Mouse (Mus musculus): ENCODE data around the gene Lce3e. TPM values are rescaled to one million over a fixed set of nuclear protein-coding genes. Genes with fewer than 3 reads are reported as not detected.
A peak's percentile ranks its signal among the peaks of the same experiment; 100 is the strongest.

The Lce3e gene
- total RNA-seq, 2 experiments from 2014 or later = not detected

DNA sequence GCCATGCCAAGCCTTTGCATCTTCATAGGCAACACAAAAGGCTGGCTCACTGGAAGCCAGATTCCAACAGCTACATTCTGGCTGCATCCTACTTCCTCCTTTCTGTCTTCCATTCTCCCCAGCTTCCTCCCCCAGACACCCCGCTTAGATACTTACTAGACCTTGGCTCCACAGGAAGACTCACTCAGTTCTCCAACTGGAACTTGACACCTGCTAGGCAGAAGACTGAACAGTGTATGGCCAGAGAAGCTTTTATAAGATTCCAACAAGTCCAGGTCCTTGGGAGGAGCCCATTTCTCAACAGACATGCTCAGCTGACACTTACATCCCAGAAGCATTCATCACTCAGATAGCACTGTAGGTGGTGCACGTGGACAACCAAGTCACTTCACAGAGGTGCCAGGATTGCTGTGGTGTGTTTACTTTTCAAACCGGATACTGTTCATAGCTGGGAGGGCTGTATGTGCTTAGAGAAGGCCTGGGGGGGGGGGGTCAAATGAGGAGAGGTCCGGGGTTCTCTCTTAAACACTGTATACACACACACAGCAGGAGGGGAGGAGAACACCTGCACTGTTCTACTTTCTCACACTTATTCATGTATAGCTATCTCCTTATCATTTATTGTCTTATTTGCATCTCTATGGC is 48.7 kb downstream of the Lce3e start, which contains the start of gene Crct1:
TSS of gene Crct1 (minus strand) at position 228 of the 645 bp plus-strand sequence.
- intact Hi-C loops (cut with DNase I) = no loop called here
- Histone ChIP-seq H3K4me3 (peak within 1 kb of the TSS; percentile 47), H3K27ac (no peak within 1 kb of the TSS)
- no peak for TF ChIP-seq CTCF (IDR thresholded peaks at IDR 0.05)
- DNase-seq (ENCODE audit: extremely low spot score in 1 of 2, low spot score in 2 of 2) = no peak

Other genes with a start within 250 kb of the Lce3e start
- not detected for gene Lce1f, start 246.7 kb upstream of the Lce3e start, total RNA-seq (2021)
- gene Gm38119, start 228.0 kb upstream of the Lce3e start, total RNA-seq (2021) = not detected
- not detected for gene Lce1g, start 214.7 kb upstream of the Lce3e start, total RNA-seq (2021)
- not detected for gene Lce1h, start 202.0 kb upstream of the Lce3e start, total RNA-seq (2021)
- gene Lce1i, start 188.2 kb upstream of the Lce3e start, total RNA-seq (2021) = not detected
- not detected for gene Lce1j, start 176.5 kb upstream of the Lce3e start, total RNA-seq (2021)
- not detected for gene Lce1k, start 159.2 kb upstream of the Lce3e start, total RNA-seq (2021)
- not detected for gene Kprp, start 139.8 kb upstream of the Lce3e start, total RNA-seq (2021)
- not detected for gene Lce1l, start 115.8 kb upstream of the Lce3e start, total RNA-seq (2021)
- gene 2310050C09Rik, start 96.8 kb upstream of the Lce3e start, total RNA-seq (2021) = not detected
- not detected for gene Lce3a, start 40.8 kb upstream of the Lce3e start, total RNA-seq (2021)
- not detected for gene Lce3b, start 34.1 kb upstream of the Lce3e start, total RNA-seq (2021)
- not detected for gene Lce3c, start 22.6 kb upstream of the Lce3e start, total RNA-seq (2021)
- gene Lce3d, start 9.7 kb upstream of the Lce3e start, total RNA-seq (2021) = not detected
- not detected for gene Lce3f, start 25.2 kb downstream of the Lce3e start, total RNA-seq (2021)
- gene Crct1, start 48.6 kb downstream of the Lce3e start, total RNA-seq (2021) = not detected
- gene Lce1m, start 52.0 kb downstream of the Lce3e start, total RNA-seq (2021) = not detected
- gene Gm4858, start 101.8 kb downstream of the Lce3e start, total RNA-seq (2021) = not detected
- gene Crnn, start 177.7 kb downstream of the Lce3e start, total RNA-seq (2021) = not detected
- gene Flg2, start 230.2 kb downstream of the Lce3e start, total RNA-seq (2021) = not detected